Mouse (Mus musculus) bone marrow, adult 2 months (tissue): ENCODE results near the gene Adgrd1.

ENCODE experiments used
- CTCF ChIP-seq: fragments of 200-500 bp; IDR thresholded peaks from 2 replicates; pipeline ENCODE4 v1.5.1; 2011; ENCODE audit warnings: low read length, control low read depth; ENCODE audit not compliant: control insufficient read depth, insufficient read depth
- POLR2A ChIP-seq: fragments of 200-500 bp; IDR thresholded peaks from 2 replicates; pipeline ENCODE4 v1.6.1; 2011; ENCODE audit warnings: low read depth, mild to moderate bottlenecking, control low read depth, low read length, borderline replicate concordance; ENCODE audit not compliant: control insufficient read depth

DNA sequence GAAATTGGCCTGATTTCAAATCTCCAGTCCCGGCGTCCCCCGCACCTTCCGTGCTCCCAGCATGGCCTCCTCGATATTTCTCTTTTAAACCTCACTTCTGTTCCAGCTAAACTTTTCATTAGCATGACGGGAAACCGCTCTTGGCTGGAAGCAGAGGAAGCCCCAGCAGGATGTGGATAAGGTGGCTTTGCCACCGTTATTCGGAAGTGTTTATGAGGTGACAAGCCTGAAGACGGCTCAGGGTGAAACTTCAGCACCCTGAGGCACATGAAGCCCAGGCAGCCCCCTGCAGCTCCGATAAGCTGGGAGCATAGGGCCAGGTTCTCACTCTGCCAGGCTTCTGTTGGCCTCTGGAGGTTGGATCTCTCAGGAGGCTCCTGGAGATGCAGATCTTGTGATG lies 145.3 kb downstream of the Adgrd1 start:
- TF ChIP-seq CTCF: no peak
- no peak for TF ChIP-seq POLR2A
